Mouse (Mus musculus): ENCODE results near the gene Gna12. TPM values are rescaled to one million over a fixed set of nuclear protein-coding genes. Genes with fewer than 3 reads are reported as not detected.

Gene Gna12
- polyA plus RNA-seq, 1 experiment from 2014 or later: 97.9 TPM

GRCm38 (mm10) chr5:140711040-140711439 is 119.2 kb downstream of the Gna12 start:
- WGBS (ENCODE audit: missing documents): 93% methylated on average over 5 of the region's 5 CpGs
- H3K4me3 ChIP-seq (ENCODE audit: inconsistent target): no peak overlapping the region
- H3K36me3 ChIP-seq (ENCODE audit: inconsistent target): peaks cover 63% of the 10 kb centered on the region
- H3K27ac ChIP-seq: no peak overlapping the region
- peaks cover 7% of the 10 kb centered on the region; the same call in 1 of the 2 replicates for H3K79me2 ChIP-seq (ENCODE audit: inconsistent target)

GRCm38 (mm10) chr5:140710315-140710714 is 119.9 kb downstream of the Gna12 start:
- Histone ChIP-seq H3K36me3 (ENCODE audit: inconsistent target) (peaks cover 55% of the 10 kb centered on the region), H3K79me2 (ENCODE audit: inconsistent target) (peaks cover 7% of the 10 kb centered on the region; the same call in 1 of the 2 replicates), H3K27ac (no peak overlapping the region), H3K4me3 (ENCODE audit: inconsistent target) (no peak overlapping the region)
- WGBS (ENCODE audit: missing documents): 96% methylated on average over 6 of the region's 6 CpGs

Other genes with a start within 250 kb of the Gna12 start
- gene Lfng, start 223.1 kb downstream of the Gna12 start, polyA plus RNA-seq (2018): 33.7 to 75.9 TPM (median 52.2 TPM) in 3 replicates
- gene Ttyh3, start 181.4 kb downstream of the Gna12 start, polyA plus RNA-seq (2018): 40.4 to 80.7 TPM (median 48.0 TPM) in 3 replicates
- 11.4 to 17.2 TPM (median 12.2 TPM) in 3 replicates for gene Iqce, start 128.1 kb downstream of the Gna12 start, polyA plus RNA-seq (2018)
- 5.1 to 13.0 TPM (median 10.3 TPM) in 3 replicates for gene Brat1, start 125.4 kb downstream of the Gna12 start, polyA plus RNA-seq (2018)
- 10.9 to 24.7 TPM (median 13.4 TPM) in 3 replicates for gene Amz1, start 106.3 kb downstream of the Gna12 start, polyA plus RNA-seq (2018)
- gene Card11, start 170.2 kb upstream of the Gna12 start, polyA plus RNA-seq (2018): 5.6 to 25.4 TPM (median 9.0 TPM) in 3 replicates